Mouse (Mus musculus) lung, embryonic 14.5 days (tissue): ENCODE measurements at regions not wholly inside any gene's neighbourhood (a gene's known extent, or its start where the extent isn't known, plus 50 kb on each side); places are given as distances from the start of the nearest gene placed in this dataset.

ENCODE experiments used
- ATAC-seq: fragments of 200-750 bp; cut with Nextera tagmentation; 2 replicates; pipeline ENCODE4 v1.8.0; 2017; ENCODE audit warnings: mild to moderate bottlenecking, moderate TSS enrichment, moderate library complexity; ENCODE audit not compliant: insufficient read depth
- DNase-seq: peaks from one replicate; pipeline ENCODE4 v3.0.0-alpha.2; 2015
- H3K27ac ChIP-seq: fragments of 300-500 bp; sonication (generic); 2 replicates; pipeline ENCODE4 v1.5.1; 2014; ENCODE audit warnings: low read depth, mild to moderate bottlenecking, moderate library complexity
- H3K27me3 ChIP-seq: fragments of 300-500 bp; sonication (generic); 2 replicates; pipeline ENCODE4 v1.6.1; 2014; ENCODE audit warnings: low read length, control low read depth; ENCODE audit not compliant: insufficient read depth
- H3K36me3 ChIP-seq: fragments of 300-500 bp; sonication (generic); 2 replicates; pipeline ENCODE4 v1.6.1; 2014; ENCODE audit warnings: control low read depth; ENCODE audit not compliant: insufficient read depth
- H3K4me1 ChIP-seq: fragments of 300-500 bp; sonication (generic); 2 replicates; pipeline ENCODE4 v1.6.1; 2014; ENCODE audit warnings: antibody characterized with exemption, control low read depth; ENCODE audit not compliant: insufficient read depth
- H3K4me2 ChIP-seq: fragments of 300-500 bp; sonication (generic); 2 replicates; pipeline ENCODE4 v1.6.1; 2014; ENCODE audit warnings: mild to moderate bottlenecking
- H3K4me3 ChIP-seq: fragments of 300-500 bp; sonication (generic); 2 replicates; pipeline ENCODE4 v1.5.1; 2014; ENCODE audit warnings: low read depth, low read length
- H3K9ac ChIP-seq: fragments of 300-500 bp; sonication (generic); 2 replicates; pipeline ENCODE4 v1.6.1; 2014
- H3K9me3 ChIP-seq: fragments of 300-500 bp; sonication (generic); 2 replicates; pipeline ENCODE4 v1.6.1; 2016; ENCODE audit warnings: low read depth, low read length, control low read depth
- CTCF ChIP-seq: IDR thresholded peaks from 2 replicates; pipeline ENCODE4 v1.5.1; 2016; ENCODE audit warnings: antibody characterized with exemption, low read depth
- WGBS: fragments of 180-500 bp; shearing (Covaris S2); extraction: QIAGEN DNeasy Blood & Tissue Kit; methylation state at CpG from one replicate; pipeline ENCODE4 v1.1.7; 2014; 5-methylcytosine and 5-hydroxymethylcytosine counted together

DNA sequence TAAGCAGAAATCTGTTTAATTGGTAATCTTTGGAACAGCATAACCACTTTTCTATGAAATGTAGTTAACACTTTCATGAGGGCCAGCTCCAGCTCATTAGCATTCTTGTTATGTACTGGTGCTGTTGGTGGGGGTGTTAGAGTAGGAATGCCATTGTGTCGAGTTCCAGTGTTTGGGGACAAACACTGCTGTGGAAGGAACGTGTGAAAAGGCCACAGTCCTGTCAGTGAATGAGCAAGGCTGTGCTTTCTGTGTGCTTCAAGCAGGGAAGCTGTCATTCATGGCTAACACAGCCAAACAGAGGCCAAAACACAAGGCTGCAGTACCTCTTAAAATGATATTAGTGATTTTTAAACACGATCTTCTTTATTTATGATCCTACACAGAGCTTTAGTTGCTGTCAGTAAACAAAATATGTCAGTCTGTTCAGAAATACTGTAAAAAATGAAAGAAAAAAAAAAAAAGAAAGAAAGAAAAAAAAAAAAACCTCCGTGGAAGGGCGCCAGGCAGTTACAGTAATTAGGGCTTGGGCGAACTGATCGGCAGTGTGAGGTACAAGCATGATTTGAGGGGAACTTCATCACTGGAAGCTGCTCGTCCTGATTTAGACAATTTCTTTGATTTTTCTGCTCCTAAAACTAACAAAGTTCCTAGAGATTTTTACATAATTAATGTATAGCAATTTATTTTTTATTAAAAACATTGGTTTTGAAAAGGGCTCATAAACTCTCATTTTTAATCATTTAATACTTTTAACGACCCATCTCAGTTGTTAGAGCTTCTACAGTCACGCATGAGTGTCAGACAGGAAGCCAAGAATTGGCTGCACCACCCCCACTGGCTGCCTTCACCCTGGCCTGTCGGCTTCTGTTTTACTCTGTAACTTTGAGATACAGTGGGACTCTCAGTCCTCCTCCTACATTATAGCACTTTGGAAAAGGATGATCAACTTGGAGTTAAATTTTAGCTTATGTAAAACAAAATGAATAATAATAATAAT, 80.8 kb upstream of the Dnajc24 start:
- no peak for TF ChIP-seq CTCF
- H3K36me3 ChIP-seq, result no peaks in the 10 kb centered on the region
- no peak overlapping the region for H3K4me2 ChIP-seq
- no peaks in the 10 kb centered on the region for H3K27me3 ChIP-seq
- no peak for DNase-seq
- H3K4me1 ChIP-seq, result no peaks in the 10 kb centered on the region
- no peak overlapping the region for H3K4me3 ChIP-seq
- no peak overlapping the region for H3K27ac ChIP-seq
- no peak for ATAC-seq
- no peaks in the 10 kb centered on the region for H3K9me3 ChIP-seq
- 38% methylated on average over 11 of the region's 11 CpGs for WGBS
- H3K9ac ChIP-seq, result no peak overlapping the region

DNA sequence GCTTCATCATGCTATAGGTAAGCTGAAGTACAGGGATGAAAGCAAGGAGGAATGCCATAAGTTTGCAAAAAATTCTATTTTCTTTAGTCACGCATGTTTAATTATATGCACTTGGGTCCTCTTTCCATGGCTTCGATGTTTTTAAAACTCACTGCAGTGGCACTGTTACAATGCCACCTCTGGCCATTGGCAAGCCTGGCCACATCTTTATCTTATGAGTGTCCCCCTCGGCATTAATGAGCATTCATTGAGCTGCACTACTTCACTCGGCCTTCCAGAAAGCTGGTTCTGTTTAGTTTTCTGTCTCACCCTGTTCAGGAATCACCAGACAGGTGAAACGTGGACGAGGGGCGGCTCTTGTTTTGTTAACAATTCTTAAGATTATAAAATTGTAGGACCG, 79.7 kb upstream of the Dnajc24 start:
- WGBS, result 53% methylated on average over 8 of the region's 8 CpGs
- Histone ChIP-seq H3K9ac (no peak overlapping the region), H3K4me3 (no peak overlapping the region), H3K4me1 (no peaks in the 10 kb centered on the region), H3K27ac (no peak overlapping the region), H3K4me2 (no peak overlapping the region), H3K27me3 (no peaks in the 10 kb centered on the region), H3K9me3 (no peaks in the 10 kb centered on the region), H3K36me3 (no peaks in the 10 kb centered on the region)
- ATAC-seq (no peak), DNase-seq (no peak)
- TF ChIP-seq CTCF, result no peak

DNA sequence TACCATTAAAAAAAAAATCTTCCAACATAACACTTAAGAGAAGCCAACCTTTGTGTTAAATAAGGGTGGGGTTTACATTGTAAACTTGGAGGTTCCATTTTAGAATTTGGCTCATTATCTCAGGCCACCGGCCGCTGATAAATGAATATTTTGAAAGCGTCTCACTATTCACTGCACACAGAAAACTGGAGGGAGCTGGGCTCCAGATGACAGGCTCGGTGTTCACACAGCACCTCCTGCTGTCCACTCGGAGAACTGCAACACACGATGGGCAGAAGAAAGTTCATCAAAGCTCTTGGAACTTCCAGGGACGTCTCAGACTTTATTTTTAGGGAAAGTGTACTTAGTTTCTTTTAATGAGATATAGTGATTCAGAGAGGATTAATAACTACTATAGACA, 78.6 kb upstream of the Dnajc24 start:
- Histone ChIP-seq H3K27me3 (no peaks in the 10 kb centered on the region), H3K9ac (no peak overlapping the region), H3K4me3 (no peak overlapping the region), H3K36me3 (no peaks in the 10 kb centered on the region), H3K4me2 (no peak overlapping the region), H3K9me3 (no peaks in the 10 kb centered on the region), H3K4me1 (no peaks in the 10 kb centered on the region), H3K27ac (no peak overlapping the region)
- DNase-seq, result peak; percentile 81
- WGBS, result 1% methylated on average over 7 of the region's 7 CpGs
- no peak for ATAC-seq
- peak; percentile 82 for TF ChIP-seq CTCF

DNA sequence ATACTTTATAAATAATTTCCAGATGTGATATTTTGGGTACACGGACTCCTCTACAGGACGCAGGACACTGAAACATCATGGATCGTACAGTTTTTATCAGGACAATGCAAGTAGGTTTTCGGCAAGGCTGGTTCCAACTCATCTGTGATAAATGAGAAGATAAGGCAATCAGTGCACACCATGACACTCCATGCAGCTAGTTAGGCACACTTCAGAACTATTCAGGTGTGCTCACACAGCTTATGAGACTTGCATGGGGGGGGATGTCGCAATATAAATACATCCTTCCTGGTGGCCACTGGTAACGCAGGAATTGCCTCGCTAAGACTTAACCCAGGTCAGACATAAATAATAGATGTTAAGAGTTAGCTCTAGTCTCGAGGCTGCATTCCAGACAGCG, 77.3 kb upstream of the Dnajc24 start:
- H3K27ac ChIP-seq, result no peak overlapping the region
- no peak overlapping the region for H3K4me2 ChIP-seq
- H3K36me3 ChIP-seq, result no peaks in the 10 kb centered on the region
- no peak overlapping the region for H3K4me3 ChIP-seq
- TF ChIP-seq CTCF, result no peak
- no peaks in the 10 kb centered on the region for H3K4me1 ChIP-seq
- WGBS, result 52% methylated on average over 9 of the region's 9 CpGs
- DNase-seq, result no peak
- no peak overlapping the region for H3K9ac ChIP-seq
- no peak for ATAC-seq
- no peaks in the 10 kb centered on the region for H3K27me3 ChIP-seq
- no peaks in the 10 kb centered on the region for H3K9me3 ChIP-seq

DNA sequence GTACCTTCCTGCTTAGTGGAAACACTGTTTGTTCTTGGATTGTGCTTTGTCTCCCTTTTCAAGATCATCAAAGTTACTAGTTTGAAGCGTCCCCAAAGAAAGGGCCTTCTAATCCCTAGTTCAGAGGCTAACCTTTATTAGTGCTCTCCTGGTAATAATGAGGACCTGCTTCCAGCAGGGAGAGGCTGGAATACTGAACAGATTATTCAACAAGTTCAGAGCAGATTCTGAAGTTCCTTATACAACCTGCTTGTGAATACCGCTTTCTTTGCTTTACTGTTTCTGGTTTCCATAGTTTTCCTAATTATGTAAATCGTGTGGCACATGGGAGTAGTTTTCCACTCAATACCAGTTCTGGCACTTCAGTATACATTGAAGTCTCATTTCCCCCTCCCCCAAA, 75.2 kb upstream of the Dnajc24 start:
- H3K4me2 ChIP-seq, result no peak overlapping the region
- H3K27me3 ChIP-seq, result no peaks in the 10 kb centered on the region
- 65% methylated on average over 3 of the region's 3 CpGs for WGBS
- TF ChIP-seq CTCF, result no peak
- no peaks in the 10 kb centered on the region for H3K4me1 ChIP-seq
- ATAC-seq (no peak), DNase-seq (no peak)
- H3K4me3 ChIP-seq, result no peak overlapping the region
- no peak overlapping the region for H3K27ac ChIP-seq
- H3K36me3 ChIP-seq, result no peaks in the 10 kb centered on the region
- H3K9ac ChIP-seq, result no peak overlapping the region
- no peaks in the 10 kb centered on the region for H3K9me3 ChIP-seq

DNA sequence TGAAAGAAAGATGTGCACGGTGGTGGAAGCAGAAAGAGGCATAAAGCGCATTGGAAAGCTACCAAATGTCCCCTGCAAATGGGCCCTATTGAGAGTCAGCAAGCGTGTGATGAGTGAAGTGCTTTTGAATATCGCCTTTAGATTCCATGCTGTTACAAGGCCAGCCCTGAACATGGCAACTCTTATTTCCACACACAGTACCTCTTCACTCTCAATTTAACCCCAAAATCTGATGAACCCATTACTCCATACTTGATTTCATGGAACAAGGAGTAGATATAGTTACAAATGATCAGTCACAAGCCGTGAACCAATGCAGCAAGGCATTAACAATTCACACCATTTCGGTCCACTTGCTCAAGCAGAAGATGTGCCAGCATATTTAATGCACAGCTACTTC, 71.1 kb upstream of the Dnajc24 start:
- no peak for TF ChIP-seq CTCF
- Histone ChIP-seq H3K4me2 (no peak overlapping the region), H3K36me3 (no peaks in the 10 kb centered on the region), H3K4me1 (no peaks in the 10 kb centered on the region), H3K9me3 (no peaks in the 10 kb centered on the region), H3K27me3 (no peaks in the 10 kb centered on the region), H3K4me3 (no peak overlapping the region), H3K27ac (no peak overlapping the region), H3K9ac (no peak overlapping the region)
- DNase-seq, result no peak
- ATAC-seq, result no peak
- 87% methylated on average over 6 of the region's 6 CpGs for WGBS

DNA sequence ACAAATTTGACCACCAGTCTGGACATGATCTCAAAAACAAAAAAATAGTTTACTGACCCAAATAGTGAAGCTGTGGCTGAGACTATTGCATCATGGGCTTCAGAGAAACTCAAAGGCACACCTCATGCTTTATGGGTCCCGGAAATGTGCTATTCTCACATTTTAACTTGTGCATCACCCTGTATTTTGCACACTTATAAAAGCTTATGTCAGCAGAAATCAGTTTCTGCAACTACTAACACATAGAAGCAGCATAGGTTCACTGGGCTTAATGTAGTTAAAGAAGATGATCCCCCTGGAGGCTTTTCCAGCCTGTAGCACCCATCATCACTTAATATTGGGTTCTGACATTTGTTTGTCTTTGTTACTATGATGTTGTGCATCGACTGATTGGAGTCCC, 61.0 kb upstream of the Dnajc24 start:
- no peak for ATAC-seq
- no peak for TF ChIP-seq CTCF

More for the DNA sequence above, 61.0 kb upstream of the Dnajc24 start:
- Histone ChIP-seq H3K9ac (no peak overlapping the region), H3K36me3 (no peaks in the 10 kb centered on the region), H3K9me3 (no peaks in the 10 kb centered on the region), H3K27ac (no peak overlapping the region), H3K4me2 (no peak overlapping the region), H3K27me3 (no peaks in the 10 kb centered on the region), H3K4me1 (no peaks in the 10 kb centered on the region), H3K4me3 (no peak overlapping the region)
- DNase-seq, result no peak
- WGBS, result 75% methylated on average over 2 of the region's 2 CpGs
